Mouse (Mus musculus) cortical plate, adult 2 months (tissue): Measurements from ENCODE around the gene Lag3.

Experiments used
- CTCF ChIP-seq: fragments of 200-500 bp; IDR thresholded peaks from 2 replicates; pipeline ENCODE4 v1.5.1; 2011; ENCODE audit warnings: mild to moderate bottlenecking, control low read depth, low read length; ENCODE audit not compliant: insufficient read depth; ENCODE audit errors: extremely low read depth
- POLR2A ChIP-seq: fragments of 200-500 bp; IDR thresholded peaks from 2 replicates; pipeline ENCODE4 v1.6.1; 2011; ENCODE audit warnings: mild to moderate bottlenecking, low read length, control low read depth; ENCODE audit not compliant: insufficient read depth; ENCODE audit errors: extremely low read depth

GRCm38 (mm10) chr6:124888555-124889125 lies 22.9 kb downstream of the Lag3 start:
- TF ChIP-seq CTCF (no peak), POLR2A (no peak)
